Mouse (Mus musculus): ENCODE measurements around the gene Maff. TPM values are rescaled to one million over a fixed set of nuclear protein-coding genes. Genes with fewer than 3 reads are reported as not detected.

Gene Maff
- 2.8 and 3.6 TPM in 2 replicates for polyA plus RNA-seq (2012; rRNA removed)

DNA sequence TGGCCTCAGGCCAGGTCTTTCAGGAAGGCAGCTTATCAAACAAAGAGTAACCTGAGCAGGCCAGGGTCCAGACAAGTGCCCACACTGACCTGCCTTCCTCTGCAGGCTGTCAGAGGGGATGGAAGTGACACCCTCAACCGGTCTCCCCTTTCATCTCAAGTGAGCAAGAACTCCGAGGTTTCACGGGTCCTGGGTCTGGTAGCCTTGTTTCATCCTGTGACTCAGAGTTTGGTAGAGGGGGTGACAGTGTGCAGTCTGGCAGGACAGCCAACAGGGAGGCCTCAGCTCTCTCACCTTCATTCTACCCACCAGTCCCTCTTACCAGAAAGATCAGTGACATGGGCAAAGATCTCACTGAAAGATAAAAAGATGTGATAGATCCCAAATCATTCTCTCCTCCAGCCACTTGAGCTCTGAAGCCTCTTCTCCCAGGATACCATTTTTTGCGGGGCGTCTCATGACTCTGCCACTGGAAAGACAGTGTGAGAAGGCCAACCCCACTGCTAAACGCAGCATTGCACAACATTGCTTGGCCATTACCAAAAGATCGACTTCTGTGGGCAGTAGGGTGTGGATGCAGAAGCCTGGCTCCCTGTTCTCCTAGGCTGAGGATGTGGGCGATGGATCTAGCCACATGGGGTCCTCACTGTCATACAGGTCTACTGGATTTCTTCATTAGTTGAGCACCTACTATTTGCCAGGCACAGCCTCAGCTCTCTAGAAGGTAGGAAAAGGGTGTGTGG, at the start of gene Maff:
Maff (plus strand) TSS at position 571 of the 743 bp plus-strand sequence.

DNA sequence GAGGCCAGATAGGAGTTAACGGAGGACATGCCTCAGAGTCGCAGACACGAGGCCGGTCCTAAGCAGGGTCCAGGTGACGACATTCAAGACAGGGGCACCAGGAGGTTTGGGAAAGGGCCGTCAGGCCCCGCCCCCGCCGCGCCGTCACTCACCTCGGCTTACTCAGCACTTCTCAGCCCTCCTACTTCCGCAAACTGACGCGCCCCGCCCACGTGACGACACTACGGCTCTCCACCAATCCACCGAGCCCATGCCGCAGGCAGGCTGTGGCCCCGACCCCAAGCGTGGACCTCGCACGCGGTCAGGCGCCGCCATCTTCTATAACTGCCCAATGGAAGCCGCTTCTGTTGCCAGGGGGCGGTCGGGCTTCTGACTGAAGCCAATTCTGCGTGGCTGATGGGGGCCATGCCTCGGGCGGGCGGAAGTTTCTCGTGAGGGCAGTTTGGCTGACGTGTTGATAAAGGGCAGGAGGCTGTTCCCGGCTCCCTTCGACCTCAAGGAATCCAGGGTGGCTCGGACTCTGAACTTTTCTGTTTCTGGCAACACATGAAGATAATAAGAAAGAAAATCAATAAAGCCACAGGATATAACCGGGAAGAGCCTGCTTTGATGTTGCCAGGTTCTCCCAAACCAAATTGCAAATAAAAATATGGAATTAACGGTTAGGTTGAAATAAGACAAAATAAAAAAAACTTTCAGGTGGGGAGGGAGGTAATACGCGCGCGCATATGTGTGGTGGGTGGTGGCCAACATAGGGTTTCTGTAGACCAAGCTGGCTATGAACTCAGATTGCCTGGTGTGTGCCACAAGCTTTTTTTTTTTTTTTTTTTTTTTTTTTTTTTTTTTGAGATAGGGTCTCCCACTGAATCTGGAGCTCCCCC, 18.1 kb upstream of the Maff start, which contains the start of gene Pla2g6:
Pla2g6 (minus strand) TSS at position 333 of the 881 bp plus-strand sequence.

DNA sequence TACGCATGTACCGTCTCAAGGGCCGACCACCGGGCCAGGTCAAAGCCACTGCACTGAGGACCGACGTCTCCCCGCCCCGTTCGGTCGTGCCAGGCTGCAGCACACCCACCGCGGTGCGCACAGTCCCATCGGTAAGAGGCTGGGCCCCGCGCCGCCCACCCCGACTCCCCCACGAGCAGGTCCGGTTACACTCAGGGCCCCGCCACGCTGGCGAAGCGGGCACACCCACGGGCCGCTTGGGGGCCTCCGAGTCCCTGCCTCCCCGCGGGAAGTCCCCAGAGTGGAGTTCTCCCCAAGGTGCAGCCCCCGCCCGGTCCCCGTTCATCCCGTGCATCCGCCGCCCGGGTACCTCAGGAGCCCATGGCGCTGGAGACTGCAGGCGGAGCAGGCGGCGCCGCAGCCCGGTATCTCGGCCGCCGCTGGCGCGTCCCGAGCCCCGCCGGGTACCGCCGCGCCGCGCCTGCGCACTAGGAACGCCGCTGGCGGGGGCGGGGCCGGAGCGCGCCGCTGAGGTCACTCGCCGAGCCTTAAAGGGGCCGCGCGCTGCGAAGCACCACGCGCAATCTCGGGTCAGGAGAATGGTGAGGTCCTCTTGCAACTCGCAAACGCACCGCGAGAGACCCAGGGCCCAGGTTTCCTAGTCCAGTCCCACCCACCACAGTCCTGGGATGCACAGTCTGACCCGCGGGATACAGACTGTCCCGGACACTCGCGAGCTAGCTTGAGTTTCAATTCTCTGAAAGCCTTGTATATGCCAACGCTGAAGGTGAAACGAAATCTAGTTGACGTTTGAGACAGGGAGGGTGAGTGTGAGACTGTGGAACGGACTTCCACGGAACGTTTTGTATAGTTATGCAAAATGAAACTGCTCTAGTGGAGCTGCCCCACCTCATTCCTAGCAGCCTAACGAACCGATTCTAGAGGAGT, 56.7 kb downstream of the Maff start, which contains the start of gene Tmem184b:
Tmem184b (minus strand) TSS at position 734 of the 927 bp plus-strand sequence.

Other genes starting within 250 kb of the Maff start
- 18.6 and 19.1 TPM in 2 replicates for gene Micall1, start 237.7 kb upstream of the Maff start, polyA plus RNA-seq (2012; rRNA removed)
- 211 and 410 TPM in 2 replicates for gene Polr2f, start 205.6 kb upstream of the Maff start, polyA plus RNA-seq (2012; rRNA removed)
- 7.1 and 8.2 TPM in 2 replicates for gene 1700088E04Rik, start 205.4 kb upstream of the Maff start, polyA plus RNA-seq (2012; rRNA removed)
- gene Sox10, start 181.4 kb upstream of the Maff start, polyA plus RNA-seq (2012; rRNA removed), result 4.5 and 20.6 TPM in 2 replicates
- 73.7 and 74.5 TPM in 2 replicates for gene Pick1, start 117.4 kb upstream of the Maff start, polyA plus RNA-seq (2012; rRNA removed)
- 0.86 and 1.3 TPM in 2 replicates for gene Gm49486, start 117.2 kb upstream of the Maff start, polyA plus RNA-seq (2012; rRNA removed)
- 0.02 and 0.04 TPM in 2 replicates for gene Slc16a8, start 91.9 kb upstream of the Maff start, polyA plus RNA-seq (2012; rRNA removed)
- gene Baiap2l2, start 61.1 kb upstream of the Maff start, polyA plus RNA-seq (2012; rRNA removed), result 1.3 and 2.3 TPM in 2 replicates
- gene Pla2g6, start 18.2 kb upstream of the Maff start, polyA plus RNA-seq (2012; rRNA removed), result 40.8 and 58.6 TPM in 2 replicates
- 22.4 and 53.3 TPM in 2 replicates for gene Tmem184b, start 56.9 kb downstream of the Maff start, polyA plus RNA-seq (2012; rRNA removed)
- gene Csnk1e, start 108.9 kb downstream of the Maff start, polyA plus RNA-seq (2012; rRNA removed), result 274 and 275 TPM in 2 replicates
- gene Kcnj4, start 158.6 kb downstream of the Maff start, polyA plus RNA-seq (2012; rRNA removed), result 0.14 and 0.22 TPM in 2 replicates
- gene Kdelr3, start 169.8 kb downstream of the Maff start, polyA plus RNA-seq (2012; rRNA removed), result 7.8 and 16.7 TPM in 2 replicates
- gene Ddx17, start 200.1 kb downstream of the Maff start, polyA plus RNA-seq (2012; rRNA removed), result 569 and 772 TPM in 2 replicates

Measured in central nervous system, embryonic 11.5 days (tissue).